Mouse (Mus musculus): ENCODE data around the gene Polr2l.

Polr2l gene

DNA sequence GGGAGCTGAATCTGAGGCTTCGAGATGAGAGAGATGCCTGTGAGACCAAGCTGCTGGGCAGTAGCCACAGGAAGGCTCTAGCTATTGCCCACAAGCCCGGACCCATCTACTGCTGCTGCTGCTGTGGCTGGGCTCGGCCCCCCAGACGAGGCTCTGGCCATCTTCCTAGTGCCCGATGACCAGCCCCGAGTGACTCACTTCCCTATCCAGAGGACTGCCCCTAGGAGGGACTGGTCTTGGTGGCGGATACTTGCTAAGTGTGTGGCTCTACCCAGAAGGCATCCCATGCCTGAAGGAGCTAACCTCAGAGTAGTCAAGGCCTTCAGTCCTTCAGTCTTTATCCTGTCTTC is 8.9 kb downstream of the Polr2l start:
- ChIA-PET POLR2A (interaction anchor here (0.7 to 38.4 kb wide), 19 partner anchors 1 to 92 kb away, joined by 3 to 944 read pairs (median 5); partner anchors contain the start of genes Pnpla2 (in 3 of the 4), Polr2l (in 3 of the 4), Tspan4 (in 3 of the 4) and Cd151 (in 2 of the 4)), CTCF (interaction anchor here in 2 of 4 experiments (1.0 to 1.7 kb wide), 6 partner anchors 11 to 71 kb away, joined by 3 to 10 read pairs (median 4); partner anchors contain the start of gene Pnpla2 (in 1 of the 2))

DNA sequence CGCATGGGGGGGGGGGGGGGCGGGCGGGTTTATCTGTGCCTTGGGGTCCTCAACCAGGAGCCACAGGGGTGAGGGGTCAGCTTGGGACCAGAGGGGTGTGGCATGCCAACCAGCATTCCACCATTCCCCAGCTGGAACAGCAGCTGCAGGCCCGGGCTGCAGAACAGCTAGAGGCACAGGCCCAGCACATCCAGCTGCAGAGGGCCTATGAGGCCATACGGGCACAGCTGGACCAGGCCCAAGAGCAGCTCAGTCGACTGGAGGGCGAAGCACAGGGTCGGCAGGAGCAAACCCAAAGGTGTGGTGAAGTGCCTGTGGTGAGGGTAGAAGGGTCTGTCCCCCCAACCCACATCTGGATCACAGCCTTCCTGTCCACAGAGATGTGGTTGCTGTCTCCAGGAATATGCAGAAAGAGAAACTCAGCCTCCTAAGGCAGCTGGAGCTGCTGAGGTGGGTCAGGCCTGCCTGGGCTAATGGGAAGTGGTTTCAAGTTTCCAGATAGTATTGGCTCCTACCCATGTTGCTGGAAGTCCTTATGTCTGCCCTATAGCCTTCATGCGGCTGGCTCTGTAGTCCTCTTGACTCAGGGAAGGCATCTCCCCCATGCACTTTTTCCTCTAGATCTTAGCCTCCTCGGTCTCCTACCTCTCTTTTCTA is 9.4 kb downstream of the Polr2l start:
- CTCF ChIA-PET = interaction anchor here in 3 of 4 experiments (0.6 to 1.7 kb wide), 18 partner anchors 10 to 242 kb away, joined by 3 to 12 read pairs (median 4); partner anchors contain the start of genes Eps8l2 (in 1 of the 3), Pnpla2 (in 1 of the 3), Polr2l (in 1 of the 3) and Tspan4 (in 1 of the 3)
- POLR2A ChIA-PET = interaction anchor here in 3 of 4 experiments (0.6 to 38.4 kb wide), 27 partner anchors 2 to 366 kb away, joined by 3 to 944 read pairs (median 5); partner anchors contain the start of genes Polr2l (in 3 of the 3), Tspan4 (in 3 of the 3), Cd151 (in 2 of the 3) and Cracr2b (in 2 of the 3)

DNA sequence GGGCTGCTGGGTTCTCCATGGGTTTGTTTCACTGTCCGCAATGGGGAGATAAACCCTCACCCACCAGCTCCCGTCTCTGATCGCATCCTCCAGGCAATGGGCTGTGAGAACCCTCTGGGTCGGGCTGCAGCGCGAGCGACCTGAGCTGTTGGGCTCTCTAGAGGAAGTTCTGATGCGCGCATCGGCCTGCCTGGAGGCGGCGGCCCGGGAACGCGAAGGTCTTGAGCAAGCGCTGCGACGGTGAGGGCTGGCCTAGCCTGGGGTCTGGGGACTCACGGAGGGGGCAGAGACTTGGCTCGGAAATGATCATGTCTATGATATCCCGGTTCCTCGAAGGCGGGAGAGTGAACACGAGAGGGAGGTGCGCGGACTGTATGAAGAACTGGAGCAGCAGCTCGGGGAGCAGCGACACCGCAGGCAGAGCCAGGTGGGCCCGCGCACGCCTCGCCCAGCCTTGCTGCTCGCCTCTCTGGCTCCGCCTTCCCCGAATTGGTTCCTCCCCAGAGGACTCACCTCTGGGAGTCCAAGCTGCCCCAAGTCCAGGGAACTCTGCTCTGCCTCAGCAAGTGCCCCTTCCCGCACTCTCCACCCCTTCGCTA is 10.2 kb downstream of the Polr2l start:
- ChIA-PET POLR2A (interaction anchor here (0.6 to 38.4 kb wide), 27 partner anchors 3 to 365 kb away, joined by 3 to 944 read pairs (median 4); partner anchors contain the start of genes Cd151 (in 2 of the 4), Cracr2b (in 2 of the 4), Pidd1 (in 2 of the 4) and Pnpla2 (in 2 of the 4)), CTCF (interaction anchor here in 3 of 4 experiments (0.5 to 1.7 kb wide), 19 partner anchors 9 to 241 kb away, joined by 3 to 12 read pairs (median 4); partner anchors contain the start of genes Eps8l2 (in 1 of the 3), Pnpla2 (in 1 of the 3), Polr2l (in 1 of the 3) and Tspan4 (in 1 of the 3))

DNA sequence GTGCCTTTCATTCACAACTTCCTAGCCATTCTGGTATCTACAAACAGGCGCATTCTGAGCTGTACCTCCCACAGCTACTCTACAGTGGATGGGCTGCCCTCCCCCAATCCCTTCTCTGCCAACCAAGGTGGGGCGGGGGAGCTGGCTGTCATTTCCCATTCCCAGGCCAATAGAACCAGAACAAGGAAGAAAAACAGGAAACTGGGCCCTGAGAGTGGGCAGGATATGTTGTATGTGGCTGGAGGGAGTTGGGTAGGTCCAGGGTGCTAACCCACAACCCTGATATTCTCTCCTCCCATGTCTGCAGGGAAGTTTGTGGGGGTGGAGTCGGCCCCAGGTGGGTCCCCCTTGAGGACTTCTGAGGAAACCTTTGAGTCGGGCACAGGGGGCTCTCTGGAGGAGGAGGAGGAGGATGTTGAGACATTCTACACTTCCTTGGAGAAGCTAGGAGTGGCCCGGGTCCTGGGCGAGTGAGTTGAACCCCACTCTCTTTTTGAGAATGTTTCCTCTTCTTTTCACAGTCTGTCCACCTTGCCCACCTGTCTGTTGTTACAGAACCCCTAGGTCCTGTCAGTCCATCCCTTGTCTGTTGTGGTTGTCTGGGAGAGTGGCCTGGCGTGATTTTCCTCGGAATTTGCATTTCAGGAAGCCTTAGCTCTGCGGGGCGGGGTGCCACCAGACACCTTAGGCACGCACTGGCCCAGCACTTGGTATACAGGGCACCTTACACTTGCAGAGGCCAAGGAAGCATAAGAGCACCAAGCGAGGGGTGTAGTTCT is 10.9 kb downstream of the Polr2l start:
- CTCF ChIA-PET = interaction anchor here in 3 of 4 experiments (0.5 to 2.1 kb wide), 12 partner anchors 8 to 55 kb away, joined by 3 to 5 read pairs (median 4); partner anchors contain the start of genes Polr2l (in 1 of the 3) and Tspan4 (in 1 of the 3)
- POLR2A ChIA-PET = interaction anchor here (0.5 to 38.4 kb wide), 22 partner anchors 3 to 416 kb away, joined by 3 to 944 read pairs (median 5); partner anchors contain the start of genes Polr2l (in 3 of the 4), Tspan4 (in 3 of the 4), Cd151 (in 2 of the 4) and Cracr2b (in 2 of the 4)

DNA sequence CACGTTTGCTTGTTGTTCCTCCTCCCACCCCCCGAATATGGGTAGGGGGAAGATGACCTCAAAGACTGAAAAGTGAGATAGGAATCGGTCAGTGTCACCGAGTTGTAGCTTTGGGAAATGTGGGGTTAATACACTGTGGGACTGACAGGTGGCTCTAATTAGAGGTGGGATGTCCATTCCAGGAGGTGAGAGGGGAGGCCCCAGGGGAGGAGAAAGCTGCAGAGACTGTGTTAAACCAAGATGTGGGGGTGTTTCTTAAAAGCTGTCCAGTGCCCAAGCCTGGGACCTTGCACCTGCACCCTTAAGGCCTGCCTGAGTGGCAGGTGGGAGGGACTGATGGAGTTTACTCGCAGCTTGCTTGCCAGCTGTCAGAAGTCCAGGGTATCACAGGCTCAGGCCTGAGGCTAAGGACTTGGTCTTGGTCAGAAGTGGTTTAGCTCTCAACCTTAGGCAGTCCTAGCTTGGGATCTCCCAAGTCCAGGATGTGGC is 12.6 kb downstream of the Polr2l start:
- ChIA-PET CTCF (interaction anchor here in 3 of 4 experiments (0.6 to 2.1 kb wide), 8 partner anchors 14 to 1413 kb away, joined by 3 to 11 read pairs (median 4); partner anchors contain the start of genes Msx3 (in 1 of the 3), Rplp2 (in 1 of the 3) and Sct (in 1 of the 3)), POLR2A (interaction anchor here (0.5 to 38.4 kb wide), 17 partner anchors 3 to 911 kb away, joined by 3 to 944 read pairs (median 6); partner anchors contain the start of genes Polr2l (in 4 of the 4), Tspan4 (in 4 of the 4), Cd151 (in 2 of the 4) and Cracr2b (in 2 of the 4))

DNA sequence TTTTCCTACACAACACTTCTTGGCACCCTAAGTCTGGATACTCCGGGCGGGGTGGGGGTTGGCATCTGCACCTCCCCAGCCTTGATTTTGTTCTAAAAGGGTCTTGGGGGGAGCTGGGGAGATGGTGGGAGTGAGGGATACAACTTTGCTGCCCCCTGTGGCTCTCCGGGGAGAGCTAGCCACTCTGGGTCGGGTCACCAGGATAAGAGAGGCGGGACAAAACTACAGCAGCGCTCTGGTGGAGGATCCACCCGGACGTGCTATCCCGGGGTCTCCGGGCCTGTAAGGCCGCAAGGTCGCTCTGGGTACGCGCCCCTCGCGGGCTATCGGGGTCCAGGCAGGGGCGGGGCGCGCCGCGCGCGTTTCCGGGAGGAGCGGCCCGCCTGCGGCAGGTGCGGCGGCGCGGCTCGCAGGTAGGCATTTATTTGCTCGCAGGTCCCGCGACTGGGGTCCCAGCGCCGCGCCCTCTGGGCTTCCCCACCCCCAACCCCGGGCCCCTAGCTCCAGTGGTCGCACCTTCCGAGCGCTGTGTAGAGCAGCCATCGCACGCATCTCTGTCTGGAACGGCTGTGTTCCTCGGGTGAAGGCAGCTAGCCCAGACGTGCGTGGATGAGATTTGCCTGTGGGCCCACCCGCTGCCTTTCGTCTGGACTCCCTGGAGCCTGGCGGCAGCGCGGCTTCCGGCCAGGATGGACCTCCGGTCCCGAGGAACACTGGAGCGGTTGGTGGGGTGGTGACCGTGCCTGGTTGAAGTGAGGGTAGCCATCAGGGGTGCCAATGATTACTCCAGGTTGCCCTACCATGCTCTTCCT is 13.2 kb downstream of the Polr2l start:
- ChIA-PET CTCF (interaction anchor here (0.7 to 2.2 kb wide), 12 partner anchors 10 to 394 kb away, joined by 3 to 11 read pairs (median 5); partner anchors contain the start of genes Rplp2 (in 1 of the 4), Sct (in 1 of the 4) and Taldo1 (in 1 of the 4)), POLR2A (interaction anchor here (0.5 to 38.4 kb wide), 16 partner anchors 3 to 912 kb away, joined by 3 to 944 read pairs (median 8); partner anchors contain the start of genes Polr2l (in 4 of the 4), Tspan4 (in 4 of the 4), Rplp2 (in 3 of the 4) and Cd151 (in 2 of the 4))

DNA sequence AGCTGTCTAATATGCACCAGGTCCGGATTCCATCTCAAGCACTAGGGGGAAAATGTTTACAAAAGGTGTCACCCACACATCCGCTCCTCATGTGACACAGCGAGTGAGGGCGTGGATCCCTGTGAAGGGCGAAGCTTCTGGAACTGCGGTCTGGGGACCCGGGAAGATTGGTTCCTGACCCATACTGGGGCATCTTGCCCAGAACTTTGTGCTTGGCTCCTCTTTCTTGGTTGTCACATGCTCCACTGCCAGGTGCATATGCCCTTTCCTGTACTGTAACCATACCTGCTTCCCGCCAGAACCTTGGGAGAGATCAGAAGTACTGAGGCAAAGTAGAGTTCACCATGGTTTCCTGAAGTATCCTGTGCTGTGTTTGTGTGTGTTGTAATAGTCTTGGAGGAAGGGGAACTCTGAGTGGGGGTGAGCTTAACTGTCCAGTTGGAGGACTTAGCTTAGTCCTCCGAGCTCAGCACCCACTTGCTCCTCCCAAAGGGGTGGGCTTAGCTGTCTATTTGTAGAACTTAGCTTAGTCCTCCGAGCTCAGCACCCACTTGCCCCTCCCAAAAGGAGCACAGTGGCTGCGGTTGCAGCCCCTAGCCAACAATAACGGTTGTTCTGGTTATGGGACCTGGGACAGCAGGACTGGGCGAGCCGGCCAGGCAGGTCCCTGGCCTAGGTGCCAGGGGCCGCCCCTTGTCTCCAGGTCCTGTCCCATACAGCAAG is 14.4 kb downstream of the Polr2l start, which contains the start of gene Cracr2b:
Gene Cracr2b (plus strand): TSS at position 704 of the 723 bp plus-strand sequence.
- CTCF ChIA-PET = interaction anchor here in 3 of 4 experiments (0.6 to 3.8 kb wide), 12 partner anchors 8 to 69 kb away, joined by 3 to 27 read pairs (median 4); partner anchors contain the start of gene Taldo1 (in 1 of the 3)

DNA sequence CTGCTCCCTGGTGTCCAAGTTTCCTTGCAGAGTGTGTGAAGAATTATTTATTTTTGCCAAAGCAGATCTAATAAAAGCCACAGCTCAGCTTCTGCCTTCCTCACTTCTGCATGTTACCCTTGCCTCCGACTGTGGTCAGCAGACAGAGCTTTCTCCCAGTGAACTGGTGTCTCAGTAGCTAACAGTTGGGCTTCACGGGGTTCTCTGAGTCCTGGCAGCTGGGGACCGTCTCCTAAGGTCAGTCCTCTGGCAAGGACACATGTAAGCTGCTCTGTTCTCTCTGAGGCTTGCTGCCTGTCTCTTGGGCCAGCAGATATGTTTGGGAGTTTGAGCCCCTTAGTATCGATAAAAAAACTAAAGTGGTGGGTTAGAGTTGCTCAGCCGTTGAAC is 14.9 kb downstream of the Polr2l start:
- ChIA-PET POLR2A (interaction anchor here (0.6 to 38.4 kb wide), 20 partner anchors 1 to 245 kb away, joined by 3 to 944 read pairs (median 5); partner anchors contain the start of genes Cd151 (in 2 of the 4), Cracr2b (in 2 of the 4), Pidd1 (in 2 of the 4) and Pnpla2 (in 2 of the 4)), CTCF (interaction anchor here in 3 of 4 experiments (0.7 to 3.8 kb wide), 12 partner anchors 9 to 122 kb away, joined by 3 to 27 read pairs (median 6); partner anchors contain the start of genes Eps8l2 (in 1 of the 3) and Taldo1 (in 1 of the 3))

More for the DNA sequence above, 14.4 kb downstream of the Polr2l start, which contains the start of gene Cracr2b:
- POLR2A ChIA-PET = interaction anchor here (0.6 to 38.4 kb wide), 21 partner anchors 1 to 245 kb away, joined by 3 to 944 read pairs (median 4); partner anchors contain the start of genes Rplp2 (in 3 of the 4), Cd151 (in 2 of the 4), Cracr2b (in 2 of the 4) and Pidd1 (in 2 of the 4)

DNA sequence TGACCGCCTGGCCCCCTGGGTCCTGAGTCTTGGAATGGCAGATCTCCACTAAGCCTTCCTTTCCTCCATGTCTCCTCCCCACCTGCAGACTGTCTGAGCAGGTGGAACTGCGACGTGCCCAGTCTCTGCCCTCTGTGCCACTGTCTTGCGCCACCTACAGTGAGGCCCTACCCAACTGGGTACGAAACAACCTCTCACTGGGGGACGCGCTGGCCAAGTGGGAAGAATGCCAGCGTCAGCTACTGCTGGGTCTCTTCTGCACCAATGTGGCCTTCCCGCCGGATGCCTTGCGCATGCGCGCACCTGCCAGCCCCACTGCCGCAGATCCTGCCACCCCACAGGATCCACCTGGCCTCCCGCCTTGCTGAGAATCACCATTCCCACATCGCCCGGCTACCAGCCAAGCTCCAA is 15.6 kb downstream of the Polr2l start:
- CTCF ChIA-PET = interaction anchor here (0.5 to 3.8 kb wide), 24 partner anchors 9 to 384 kb away, joined by 3 to 27 read pairs (median 5); partner anchors contain the start of genes Eps8l2 (in 1 of the 4), Pidd1 (in 1 of the 4), Polr2l (in 1 of the 4) and Rplp2 (in 1 of the 4)
- POLR2A ChIA-PET = interaction anchor here in 3 of 4 experiments (1.0 to 38.4 kb wide), 18 partner anchors 0 to 231 kb away, joined by 3 to 944 read pairs (median 6); partner anchors contain the start of genes Cd151 (in 2 of the 3), Cracr2b (in 2 of the 3), Pidd1 (in 2 of the 3) and Pnpla2 (in 2 of the 3)

DNA sequence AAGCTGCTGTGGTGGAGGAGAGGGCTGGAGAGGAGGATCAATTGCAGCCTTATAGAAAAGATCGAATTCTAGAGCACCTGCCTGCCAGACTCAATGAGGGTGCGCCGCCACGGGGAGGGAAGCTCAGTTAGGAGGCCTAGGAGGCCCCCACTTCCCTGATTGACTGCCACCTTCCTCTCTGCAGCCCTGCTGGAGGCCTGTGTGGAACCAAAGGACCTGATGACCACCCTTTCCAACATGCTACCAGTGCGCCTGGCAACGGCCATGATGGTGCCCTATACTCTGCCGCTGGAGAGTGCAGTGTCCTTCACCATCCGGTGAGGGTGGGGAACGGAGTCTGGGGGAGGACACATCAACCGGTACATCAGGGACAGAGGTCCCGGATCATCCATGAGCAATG is 16.3 kb downstream of the Polr2l start:
- ChIA-PET CTCF (interaction anchor here (0.5 to 3.8 kb wide), 42 partner anchors 8 to 1205 kb away, joined by 3 to 27 read pairs (median 3); partner anchors contain the start of genes Cend1 (in 2 of the 4), Rplp2 (in 2 of the 4), Cd151 (in 1 of the 4) and Chid1 (in 1 of the 4)), POLR2A (interaction anchor here in 3 of 4 experiments (0.6 to 38.4 kb wide), 26 partner anchors 1 to 545 kb away, joined by 3 to 944 read pairs (median 3); partner anchors contain the start of genes Rplp2 (in 3 of the 3), Cd151 (in 2 of the 3), Cend1 (in 2 of the 3) and Cracr2b (in 2 of the 3))

DNA sequence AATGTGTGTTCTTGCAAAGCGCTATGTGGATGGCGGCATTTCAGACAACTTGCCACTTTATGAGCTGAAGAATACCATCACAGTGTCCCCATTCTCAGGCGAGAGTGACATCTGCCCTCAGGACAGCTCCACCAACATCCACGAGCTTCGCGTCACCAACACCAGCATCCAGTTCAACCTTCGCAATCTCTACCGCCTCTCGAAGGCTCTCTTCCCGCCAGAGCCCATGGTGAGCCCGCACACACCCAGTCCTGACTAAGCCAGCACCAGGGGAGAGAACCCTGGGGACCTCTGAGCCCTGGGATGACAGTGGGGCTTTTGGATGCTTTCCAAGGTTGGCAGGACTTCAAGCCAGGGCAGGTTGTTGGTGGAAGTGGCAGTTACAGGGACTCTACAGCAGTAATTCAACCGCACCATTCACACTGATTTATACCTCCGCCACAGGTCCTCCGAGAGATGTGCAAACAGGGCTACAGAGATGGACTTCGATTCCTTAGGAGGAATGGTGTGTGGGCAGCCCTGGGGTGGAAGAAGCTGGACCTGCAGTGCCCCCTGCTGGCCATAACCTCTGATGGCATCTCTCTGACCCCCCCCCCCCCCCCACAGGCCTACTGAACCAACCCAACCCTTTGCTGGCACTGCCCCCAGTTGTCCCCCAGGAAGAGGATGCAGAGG is 16.8 kb downstream of the Polr2l start:
- ChIA-PET CTCF (interaction anchor here (0.5 to 3.8 kb wide), 44 partner anchors 9 to 913 kb away, joined by 3 to 27 read pairs (median 3); partner anchors contain the start of genes Rplp2 (in 2 of the 4), Cd151 (in 1 of the 4), Cend1 (in 1 of the 4) and Chid1 (in 1 of the 4)), POLR2A (interaction anchor here in 3 of 4 experiments (0.6 to 38.4 kb wide), 25 partner anchors 0 to 545 kb away, joined by 3 to 944 read pairs (median 4); partner anchors contain the start of genes Rplp2 (in 3 of the 3), Cd151 (in 2 of the 3), Cend1 (in 2 of the 3) and Cracr2b (in 2 of the 3))

DNA sequence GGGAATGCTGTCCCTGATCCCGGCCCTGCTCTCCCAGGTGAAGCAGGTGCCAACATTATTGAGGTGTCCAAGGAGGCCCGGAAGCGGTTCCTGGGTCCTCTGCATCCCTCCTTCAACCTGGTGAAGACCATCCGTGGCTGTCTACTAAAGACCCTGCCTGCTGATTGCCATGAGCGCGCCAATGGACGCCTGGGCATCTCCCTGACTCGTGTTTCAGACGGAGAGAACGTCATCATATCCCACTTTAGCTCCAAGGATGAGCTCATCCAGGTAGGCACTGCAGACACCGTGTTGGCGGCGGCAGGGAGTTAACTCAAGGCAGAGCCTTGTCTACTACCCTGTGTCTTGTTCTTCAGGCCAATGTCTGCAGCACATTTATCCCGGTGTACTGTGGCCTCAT is 17.7 kb downstream of the Polr2l start:
- CTCF ChIA-PET = interaction anchor here (0.5 to 3.8 kb wide), 15 partner anchors 10 to 159 kb away, joined by 3 to 27 read pairs (median 6); partner anchors contain the start of genes Cd151 (in 1 of the 4), Eps8l2 (in 1 of the 4) and Rplp2 (in 1 of the 4)

DNA sequence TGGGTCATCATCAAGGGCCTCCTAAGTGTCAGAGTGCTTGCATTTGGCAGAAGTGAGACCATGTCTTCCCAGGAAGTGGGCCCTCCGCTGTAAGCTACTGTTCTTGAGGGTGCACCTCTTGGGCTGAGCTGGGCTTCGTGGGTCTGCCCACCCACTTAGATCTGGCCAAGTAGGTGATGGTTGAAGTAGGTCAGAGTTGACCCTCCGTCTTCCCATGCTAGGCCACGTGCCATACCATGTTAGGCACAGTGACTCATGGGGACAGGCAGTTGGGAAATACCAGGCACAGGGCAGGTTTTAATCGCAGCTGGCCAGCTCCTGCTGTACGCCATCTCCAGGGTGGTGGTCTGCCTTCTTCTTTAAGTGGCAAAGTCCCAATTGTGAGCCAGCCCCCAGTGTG is 18.2 kb downstream of the Polr2l start:
- ChIA-PET POLR2A (interaction anchor here in 3 of 4 experiments (0.6 to 38.4 kb wide), 9 partner anchors 1 to 51 kb away, joined by 3 to 944 read pairs (median 465); partner anchors contain the start of genes Cd151 (in 2 of the 3), Cracr2b (in 2 of the 3), Pnpla2 (in 2 of the 3) and Polr2l (in 2 of the 3)), CTCF (interaction anchor here in 2 of 4 experiments (0.6 to 3.2 kb wide), 5 partner anchors 12 to 118 kb away, joined by 3 to 21 read pairs (median 9); partner anchors contain the start of genes Cd151 (in 1 of the 2) and Eps8l2 (in 1 of the 2))

More for the DNA sequence above, 17.7 kb downstream of the Polr2l start:
- POLR2A ChIA-PET = interaction anchor here in 3 of 4 experiments (0.6 to 38.4 kb wide), 11 partner anchors 1 to 194 kb away, joined by 3 to 944 read pairs (median 8); partner anchors contain the start of genes Cd151 (in 2 of the 3), Cracr2b (in 2 of the 3), Pnpla2 (in 2 of the 3) and Polr2l (in 2 of the 3)

All from embryonic stem cell, embryonic (primary cell).